24 mouse cellular contexts compared by ENCODE assay signal in the genomic region with DNA sequence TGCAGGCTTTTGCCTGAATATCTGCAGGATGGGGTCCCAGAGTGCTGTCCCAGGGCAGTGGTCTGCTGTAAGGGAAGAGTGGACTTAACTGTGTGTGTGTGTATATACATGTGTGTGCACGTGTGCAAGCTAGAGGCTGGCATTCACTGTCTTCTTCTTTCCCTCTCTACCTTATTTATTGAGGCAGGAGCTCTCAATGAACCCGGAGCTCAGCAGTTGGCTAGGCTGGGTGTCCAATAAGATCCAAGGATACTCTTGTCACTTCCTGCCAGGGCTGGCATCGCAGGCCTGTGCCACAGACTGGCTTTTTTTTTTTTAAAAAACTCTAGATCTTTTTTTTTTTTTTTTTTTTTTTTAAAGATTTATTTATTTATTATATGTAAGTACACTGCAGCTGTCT.
A peak's percentile ranks its signal among the peaks of the same experiment; 100 is the strongest.
DNase-seq lines count a peak whose midpoint lies in the region; ATAC-seq lines count a peak whose summit lies in the region.
"Had no signal": no experiment of that assay in that cellular context is flagged by ENCODE, and none has a peak within 500 bp of the region (broad histone marks: within the 10 kb centered on the region; RNA-seq: fewer than 3 reads in every experiment).

No protein-coding gene starts in this region.

- DNase-seq in midbrain, embryonic 11.5 days (ENCODE audit: low spot score, missing footprints) = peak; percentile 73
- DNase-seq in midbrain, embryonic 14.5 days = no peak
- peak; percentile 23 for DNase-seq in CD4-positive helper T cell, adult 2 months (ENCODE audit: low read depth, low spot score)
- peak; percentile 44 for DNase-seq in induced T-regulatory cell, adult 2 months (ENCODE audit: low read depth)
- no peak for DNase-seq in cerebellum, postnatal 25 days
- no peak for DNase-seq in left cerebral cortex, adult 8-10 months (ENCODE audit: low spot score in 2 of 2)
- DNase-seq in heart, postnatal 4 days = no peak
- DNase-seq: adrenal gland, adult 8-10 months; adrenal gland, postnatal 25 days; cerebellum, adult 11-12 months; cerebellum, adult 9-10 months; cerebellum, postnatal 14 days; forebrain, postnatal 0 days; gastrocnemius, postnatal 10 days; gastrocnemius, postnatal 36 days had no signal

- H3K4me2 ChIP-seq in midbrain, embryonic 11.5 days = no peak overlapping the region
- H3K4me2 ChIP-seq in midbrain, embryonic 14.5 days (ENCODE audit: low read length) = no peak overlapping the region
- H3K4me2 ChIP-seq: embryonic facial prominence, embryonic 12.5 days; embryonic facial prominence, embryonic 15.5 days; heart, embryonic 13.5 days; hindbrain, embryonic 12.5 days; hindbrain, embryonic 15.5 days; intestine, embryonic 15.5 days had no signal

- WGBS in midbrain, embryonic 11.5 days = 85% methylated on average over 3 of the region's 3 CpGs
- WGBS in midbrain, embryonic 14.5 days = 88% methylated on average over 3 of the region's 3 CpGs

- H3K4me3 ChIP-seq in midbrain, embryonic 11.5 days (ENCODE audit: low read depth, low read length) = no peak overlapping the region
- no peak overlapping the region for H3K4me3 ChIP-seq in midbrain, embryonic 14.5 days (replicated peaks; ENCODE audit: low read depth, low read length)
- H3K4me3 ChIP-seq: embryonic facial prominence, embryonic 12.5 days; embryonic facial prominence, embryonic 15.5 days; heart, adult 2 months; heart, embryonic 10.5 days; heart, embryonic 13.5 days; hindbrain, embryonic 12.5 days; hindbrain, embryonic 15.5 days; intestine, embryonic 15.5 days had no signal

- no peaks in the 10 kb centered on the region for H3K27me3 ChIP-seq in midbrain, embryonic 11.5 days (ENCODE audit: control insufficient read depth, insufficient read depth, low read length)
- H3K27me3 ChIP-seq in midbrain, embryonic 14.5 days (ENCODE audit: control insufficient read depth, insufficient read depth, low read length) = no peaks in the 10 kb centered on the region
- H3K27me3 ChIP-seq: embryonic facial prominence, embryonic 15.5 days; heart, embryonic 13.5 days; hindbrain, embryonic 12.5 days; hindbrain, embryonic 15.5 days; intestine, embryonic 15.5 days had no signal

- no peak overlapping the region for H3K27ac ChIP-seq in midbrain, embryonic 11.5 days (ENCODE audit: low read depth, low read length)
- no peak overlapping the region for H3K27ac ChIP-seq in midbrain, embryonic 14.5 days (replicated peaks; ENCODE audit: low read depth, low read length)
- H3K27ac ChIP-seq: embryonic facial prominence, embryonic 15.5 days; heart, adult 2 months; heart, embryonic 10.5 days; hindbrain, embryonic 12.5 days; hindbrain, embryonic 15.5 days; intestine, embryonic 15.5 days had no signal

- H3K36me3 ChIP-seq in midbrain, embryonic 11.5 days (ENCODE audit: control insufficient read depth, insufficient read depth, low read length) = no peaks in the 10 kb centered on the region
- H3K36me3 ChIP-seq in midbrain, embryonic 14.5 days (ENCODE audit: control insufficient read depth, insufficient read depth, low read length) = no peaks in the 10 kb centered on the region
- H3K36me3 ChIP-seq: embryonic facial prominence, embryonic 12.5 days; embryonic facial prominence, embryonic 15.5 days; heart, embryonic 10.5 days; heart, embryonic 13.5 days; hindbrain, embryonic 12.5 days; hindbrain, embryonic 15.5 days; intestine, embryonic 15.5 days had no signal

- H3K4me1 ChIP-seq in midbrain, embryonic 11.5 days (ENCODE audit: control insufficient read depth, insufficient read depth, low read length) = no peaks in the 10 kb centered on the region
- H3K4me1 ChIP-seq in midbrain, embryonic 14.5 days (ENCODE audit: control insufficient read depth, insufficient read depth, low read length) = no peaks in the 10 kb centered on the region

- no peak overlapping the region for H3K9ac ChIP-seq in midbrain, embryonic 11.5 days (ENCODE audit: low read length)
- H3K9ac ChIP-seq in midbrain, embryonic 14.5 days (replicated peaks; ENCODE audit: low read length) = no peak overlapping the region
- H3K9ac ChIP-seq: embryonic facial prominence, embryonic 12.5 days; embryonic facial prominence, embryonic 15.5 days; forebrain, postnatal 0 days; heart, embryonic 13.5 days; hindbrain, embryonic 12.5 days; hindbrain, embryonic 15.5 days; intestine, embryonic 15.5 days had no signal

- no peak for ATAC-seq in midbrain, embryonic 11.5 days (ENCODE audit: low FRiP score)
- ATAC-seq in midbrain, embryonic 14.5 days (ENCODE audit: low FRiP score, low TSS enrichment) = no peak
- ATAC-seq: forebrain, embryonic 14.5 days; forebrain, postnatal 0 days; intestine, embryonic 15.5 days had no signal

- peaks cover 4% of the 10 kb centered on the region; the same call in 1 of the 2 replicates for H3K9me3 ChIP-seq in midbrain, embryonic 11.5 days (ENCODE audit: control insufficient read depth, low read length)
- no peaks in the 10 kb centered on the region for H3K9me3 ChIP-seq in midbrain, embryonic 14.5 days (ENCODE audit: control insufficient read depth, low read length)
- H3K9me3 ChIP-seq: embryonic facial prominence, embryonic 12.5 days; embryonic facial prominence, embryonic 15.5 days; heart, embryonic 10.5 days; hindbrain, embryonic 15.5 days; intestine, embryonic 15.5 days had no signal

Comparison
In these comparisons a context has a peak if more than half of its experiments do, and no peak if none do; other contexts are left out.
1. DNase-seq: peak in midbrain, embryonic 11.5 days (single experiment), CD4-positive helper T cell, adult 2 months (single experiment) and induced T-regulatory cell, adult 2 months (single experiment); none in midbrain, embryonic 14.5 days (single experiment), cerebellum, postnatal 25 days (0 of 2), left cerebral cortex, adult 8-10 months (0 of 2) and heart, postnatal 4 days (single experiment).